Mouse (Mus musculus): ENCODE results near the gene Fastkd5. TPM values are rescaled to one million over a fixed set of nuclear protein-coding genes. Genes with fewer than 3 reads are reported as not detected.

Gene Fastkd5
- polyA plus RNA-seq, 1 experiment from 2014 or later, result 17.9 TPM

DNA sequence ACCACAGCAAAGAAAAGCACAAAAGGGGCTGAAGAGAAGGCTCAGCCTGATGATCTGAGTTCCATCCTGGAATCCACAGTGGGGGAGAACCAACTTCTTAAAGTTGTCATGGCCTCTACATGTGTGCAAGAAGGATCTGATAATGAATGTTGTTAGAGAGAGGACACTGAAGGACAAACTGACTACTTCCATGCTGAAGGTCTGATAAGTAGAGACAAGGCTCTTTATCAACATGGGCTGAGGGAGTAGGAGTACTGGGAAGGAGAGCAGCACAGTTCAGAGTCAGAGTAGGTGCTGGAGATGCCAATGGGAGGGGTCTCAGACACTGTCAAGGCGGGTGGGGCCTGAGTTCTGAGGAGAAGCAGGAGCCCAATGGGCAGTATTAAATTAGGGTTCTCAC lies 34.2 kb downstream of the Fastkd5 start:
- 92% methylated on average over 1 of the region's 1 CpGs for WGBS

DNA sequence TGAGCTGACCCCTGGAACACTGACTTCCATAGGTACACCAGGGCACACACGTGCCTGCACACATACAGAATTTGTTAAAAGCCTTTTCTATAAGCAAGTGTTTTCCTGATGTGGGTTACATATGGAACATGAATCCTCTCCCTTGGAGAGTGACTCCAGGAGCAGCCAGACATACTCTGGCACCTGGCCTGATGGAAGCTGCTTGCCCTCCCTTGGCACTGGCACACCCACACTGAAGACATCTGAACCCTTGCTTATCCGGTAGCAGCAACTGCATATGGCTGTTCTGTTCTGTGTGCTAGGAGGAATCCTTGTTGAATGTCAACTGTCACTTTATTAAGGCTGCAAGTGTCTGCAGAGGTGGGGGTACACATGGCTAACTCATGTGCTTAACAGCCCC lies 38.8 kb downstream of the Fastkd5 start:
- Histone ChIP-seq H3K36me3 (ENCODE audit: control insufficient read depth, insufficient read depth, low read length) (peaks cover 21% of the 10 kb centered on the region; the same call in 1 of the 2 replicates), H3K27ac (ENCODE audit: low read length) (no peak overlapping the region), H3K9me3 (ENCODE audit: control insufficient read depth, low read depth, low read length) (no peaks in the 10 kb centered on the region), H3K9ac (replicated peaks; ENCODE audit: low read depth, low read length) (no peak overlapping the region), H3K4me1 (ENCODE audit: control insufficient read depth, insufficient read depth, low read length) (no peaks in the 10 kb centered on the region), H3K27me3 (ENCODE audit: control insufficient read depth, insufficient read depth, low read length) (no peaks in the 10 kb centered on the region), H3K4me3 (ENCODE audit: low read depth, low read length) (no peak overlapping the region), H3K4me2 (replicated peaks; ENCODE audit: low read depth, low read length) (no peak overlapping the region)
- 88% methylated on average over 2 of the region's 2 CpGs for WGBS
- no peak for ATAC-seq (ENCODE audit: insufficient number of reproducible peaks, insufficient read depth, low FRiP score, low read depth)

More for the DNA sequence above, 34.2 kb downstream of the Fastkd5 start:
- Histone ChIP-seq H3K4me3 (ENCODE audit: low read depth, low read length) (no peak overlapping the region), H3K9ac (replicated peaks; ENCODE audit: low read depth, low read length) (no peak overlapping the region), H3K36me3 (ENCODE audit: control insufficient read depth, insufficient read depth, low read length) (peaks cover 37% of the 10 kb centered on the region), H3K27me3 (ENCODE audit: control insufficient read depth, insufficient read depth, low read length) (no peaks in the 10 kb centered on the region), H3K27ac (ENCODE audit: low read length) (no peak overlapping the region), H3K4me1 (ENCODE audit: control insufficient read depth, insufficient read depth, low read length) (no peaks in the 10 kb centered on the region), H3K9me3 (ENCODE audit: control insufficient read depth, low read depth, low read length) (no peaks in the 10 kb centered on the region), H3K4me2 (replicated peaks; ENCODE audit: low read depth, low read length) (no peak overlapping the region)
- no peak for ATAC-seq (ENCODE audit: insufficient number of reproducible peaks, insufficient read depth, low FRiP score, low read depth)

DNA sequence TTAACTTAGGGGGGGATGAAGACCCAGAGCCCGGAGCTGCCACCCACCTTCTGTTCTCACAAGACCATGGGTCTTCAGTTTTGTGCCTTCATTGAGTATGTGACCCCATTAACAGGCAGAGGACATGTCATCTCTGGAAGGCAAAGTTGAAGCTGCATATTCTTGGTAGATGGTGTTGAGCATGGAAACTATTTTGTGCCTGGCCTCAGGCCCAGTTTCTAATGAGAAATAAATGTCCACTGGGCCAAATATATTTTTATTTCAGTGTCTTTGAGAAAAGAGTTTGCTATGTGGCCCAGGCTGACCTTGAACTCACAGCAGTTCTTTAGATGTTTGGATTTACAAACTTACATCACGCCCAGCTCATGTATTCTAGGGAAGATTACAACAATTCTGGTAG lies 40.1 kb downstream of the Fastkd5 start:
- WGBS, result 84% methylated on average over 2 of the region's 2 CpGs
- H3K36me3 ChIP-seq (ENCODE audit: control insufficient read depth, insufficient read depth, low read length), result peaks cover 16% of the 10 kb centered on the region; the same call in 1 of the 2 replicates
- H3K27me3 ChIP-seq (ENCODE audit: control insufficient read depth, insufficient read depth, low read length), result no peaks in the 10 kb centered on the region
- no peak overlapping the region for H3K4me2 ChIP-seq (replicated peaks; ENCODE audit: low read depth, low read length)
- no peaks in the 10 kb centered on the region for H3K4me1 ChIP-seq (ENCODE audit: control insufficient read depth, insufficient read depth, low read length)
- no peak overlapping the region for H3K27ac ChIP-seq (ENCODE audit: low read length)
- no peak overlapping the region for H3K9ac ChIP-seq (replicated peaks; ENCODE audit: low read depth, low read length)
- no peak overlapping the region for H3K4me3 ChIP-seq (ENCODE audit: low read depth, low read length)
- no peak for ATAC-seq (ENCODE audit: insufficient number of reproducible peaks, insufficient read depth, low FRiP score, low read depth)
- no peaks in the 10 kb centered on the region for H3K9me3 ChIP-seq (ENCODE audit: control insufficient read depth, low read depth, low read length)

DNA sequence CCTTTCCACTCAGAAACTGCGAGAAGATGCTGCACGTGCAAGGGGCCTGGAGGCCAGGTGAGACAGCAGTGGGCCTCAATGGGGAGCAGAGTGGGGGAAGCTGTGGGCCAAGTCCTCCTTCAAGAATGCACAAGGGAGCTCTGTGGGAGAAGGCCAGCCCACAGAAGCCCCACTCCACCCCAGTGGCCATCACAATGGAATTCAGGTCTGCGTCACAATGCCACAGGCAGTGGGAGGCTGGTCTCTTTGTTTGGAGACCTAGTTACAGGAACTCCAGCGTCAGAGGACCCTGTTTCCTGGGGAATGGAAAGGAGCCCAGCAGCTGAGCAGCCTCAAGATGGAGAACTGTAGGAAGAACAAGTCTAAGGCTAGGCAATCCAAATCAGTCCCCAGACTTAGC lies 40.7 kb downstream of the Fastkd5 start:
- Histone ChIP-seq H3K4me3 (ENCODE audit: low read depth, low read length) (no peak overlapping the region), H3K4me1 (ENCODE audit: control insufficient read depth, insufficient read depth, low read length) (no peaks in the 10 kb centered on the region), H3K27ac (ENCODE audit: low read length) (no peak overlapping the region), H3K36me3 (ENCODE audit: control insufficient read depth, insufficient read depth, low read length) (peaks cover 11% of the 10 kb centered on the region; the same call in 1 of the 2 replicates), H3K4me2 (replicated peaks; ENCODE audit: low read depth, low read length) (no peak overlapping the region), H3K9ac (replicated peaks; ENCODE audit: low read depth, low read length) (no peak overlapping the region), H3K27me3 (ENCODE audit: control insufficient read depth, insufficient read depth, low read length) (no peaks in the 10 kb centered on the region), H3K9me3 (ENCODE audit: control insufficient read depth, low read depth, low read length) (no peaks in the 10 kb centered on the region)
- no peak for ATAC-seq (ENCODE audit: insufficient number of reproducible peaks, insufficient read depth, low FRiP score, low read depth)
- WGBS, result 65% methylated on average over 4 of the region's 4 CpGs

DNA sequence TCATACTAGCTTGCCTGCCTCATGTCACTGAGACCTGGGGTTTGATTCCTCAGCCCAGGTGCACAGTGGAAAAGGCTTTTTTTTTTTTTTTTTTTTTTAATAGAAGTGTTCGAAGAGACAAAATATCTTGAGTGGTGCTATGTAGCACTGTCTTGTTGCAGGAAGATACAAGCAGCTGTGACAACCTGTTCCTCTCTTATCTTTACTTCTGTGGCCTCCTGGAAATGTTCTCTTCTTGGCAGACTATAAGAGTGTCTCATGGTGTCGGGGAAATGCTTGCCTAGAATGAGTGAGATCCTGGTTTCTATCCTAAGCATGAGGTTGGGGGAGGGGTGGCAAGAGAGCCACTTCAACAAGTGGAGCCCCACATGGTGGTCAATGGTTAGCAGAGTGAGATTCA lies 41.5 kb downstream of the Fastkd5 start:
- Histone ChIP-seq H3K27ac (ENCODE audit: low read length) (no peak overlapping the region), H3K27me3 (ENCODE audit: control insufficient read depth, insufficient read depth, low read length) (no peaks in the 10 kb centered on the region), H3K4me1 (ENCODE audit: control insufficient read depth, insufficient read depth, low read length) (no peaks in the 10 kb centered on the region), H3K4me2 (replicated peaks; ENCODE audit: low read depth, low read length) (no peak overlapping the region), H3K9ac (replicated peaks; ENCODE audit: low read depth, low read length) (no peak overlapping the region), H3K36me3 (ENCODE audit: control insufficient read depth, insufficient read depth, low read length) (peaks cover 11% of the 10 kb centered on the region; the same call in 1 of the 2 replicates), H3K4me3 (ENCODE audit: low read depth, low read length) (no peak overlapping the region), H3K9me3 (ENCODE audit: control insufficient read depth, low read depth, low read length) (no peaks in the 10 kb centered on the region)
- 81% methylated on average over 2 of the region's 2 CpGs for WGBS
- no peak for ATAC-seq (ENCODE audit: insufficient number of reproducible peaks, insufficient read depth, low FRiP score, low read depth)

DNA sequence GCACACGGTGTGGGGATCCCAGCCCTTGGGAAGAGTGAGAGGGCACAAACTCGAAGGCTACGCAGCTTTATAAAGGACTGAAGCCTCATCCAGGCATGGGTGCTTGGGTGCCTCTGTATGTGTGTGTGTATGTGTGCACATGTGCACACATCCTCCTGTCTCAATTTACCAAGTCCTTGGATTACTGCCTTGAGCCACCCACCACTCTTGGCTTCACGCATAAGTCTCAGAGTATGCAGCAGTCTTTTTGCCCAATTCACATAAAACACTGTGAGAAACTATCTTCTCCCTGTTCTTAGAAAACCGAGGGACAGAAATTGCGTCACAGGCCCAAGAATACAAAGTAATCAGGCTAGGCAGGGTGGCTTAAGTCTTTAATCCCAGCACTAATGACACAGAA lies 43.8 kb downstream of the Fastkd5 start:
- H3K27me3 ChIP-seq (ENCODE audit: control insufficient read depth, insufficient read depth, low read length), result peaks cover 19% of the 10 kb centered on the region; the same call in 1 of the 2 replicates
- no peak overlapping the region for H3K4me3 ChIP-seq (ENCODE audit: low read depth, low read length)
- ATAC-seq (ENCODE audit: insufficient number of reproducible peaks, insufficient read depth, low FRiP score, low read depth), result no peak
- H3K4me1 ChIP-seq (ENCODE audit: control insufficient read depth, insufficient read depth, low read length), result peaks cover 2% of the 10 kb centered on the region; the same call in 1 of the 2 replicates
- WGBS, result 89% methylated on average over 6 of the region's 6 CpGs
- H3K27ac ChIP-seq (ENCODE audit: low read length), result no peak overlapping the region
- no peaks in the 10 kb centered on the region for H3K9me3 ChIP-seq (ENCODE audit: control insufficient read depth, low read depth, low read length)
- no peak overlapping the region for H3K4me2 ChIP-seq (replicated peaks; ENCODE audit: low read depth, low read length)
- no peak overlapping the region for H3K9ac ChIP-seq (replicated peaks; ENCODE audit: low read depth, low read length)
- H3K36me3 ChIP-seq (ENCODE audit: control insufficient read depth, insufficient read depth, low read length), result peaks cover 4% of the 10 kb centered on the region; the same call in 1 of the 2 replicates

DNA sequence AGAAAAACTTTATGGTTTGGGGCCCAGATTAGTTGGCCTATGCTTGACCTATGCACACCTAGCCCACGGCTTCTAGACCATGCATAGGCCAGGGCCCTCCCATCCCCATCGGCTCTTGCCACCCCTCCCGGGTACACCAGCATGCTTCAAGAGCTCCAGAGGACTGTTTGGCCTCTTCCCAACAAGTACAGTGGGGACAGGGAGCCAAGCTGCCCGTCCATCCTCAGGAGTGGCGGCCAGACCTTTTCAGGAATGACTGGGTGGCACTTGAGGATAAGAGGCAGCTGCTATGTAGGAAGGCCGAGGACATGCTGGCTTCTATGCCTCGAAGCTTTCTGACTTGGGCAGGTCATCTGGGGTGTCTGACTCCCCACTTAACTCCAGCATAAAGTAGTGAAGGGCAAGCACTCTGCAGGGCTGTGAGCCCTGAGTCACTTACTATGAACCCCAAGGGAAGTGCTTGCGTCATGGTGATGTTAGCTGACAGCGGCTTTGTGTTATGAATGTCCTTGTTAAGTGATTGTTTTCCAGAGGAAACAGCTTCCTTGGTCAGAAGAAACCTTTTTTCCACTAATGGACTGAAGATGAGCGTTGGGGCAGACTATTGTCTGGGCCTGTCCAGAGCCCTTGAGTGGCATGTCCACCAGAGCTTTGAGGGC lies 45.8 kb downstream of the Fastkd5 start:
- Histone ChIP-seq H3K4me2 (replicated peaks; ENCODE audit: low read depth, low read length) (no peak overlapping the region), H3K4me1 (ENCODE audit: control insufficient read depth, insufficient read depth, low read length) (peaks cover 10% of the 10 kb centered on the region; the same call in 1 of the 2 replicates), H3K27ac (ENCODE audit: low read length) (no peak overlapping the region), H3K27me3 (ENCODE audit: control insufficient read depth, insufficient read depth, low read length) (peaks cover 34% of the 10 kb centered on the region), H3K4me3 (ENCODE audit: low read depth, low read length) (no peak overlapping the region), H3K36me3 (ENCODE audit: control insufficient read depth, insufficient read depth, low read length) (no peaks in the 10 kb centered on the region), H3K9ac (replicated peaks; ENCODE audit: low read depth, low read length) (no peak overlapping the region), H3K9me3 (ENCODE audit: control insufficient read depth, low read depth, low read length) (no peaks in the 10 kb centered on the region)
- WGBS, result 66% methylated on average over 10 of the region's 10 CpGs
- ATAC-seq (ENCODE audit: insufficient number of reproducible peaks, insufficient read depth, low FRiP score, low read depth), result no peak

DNA sequence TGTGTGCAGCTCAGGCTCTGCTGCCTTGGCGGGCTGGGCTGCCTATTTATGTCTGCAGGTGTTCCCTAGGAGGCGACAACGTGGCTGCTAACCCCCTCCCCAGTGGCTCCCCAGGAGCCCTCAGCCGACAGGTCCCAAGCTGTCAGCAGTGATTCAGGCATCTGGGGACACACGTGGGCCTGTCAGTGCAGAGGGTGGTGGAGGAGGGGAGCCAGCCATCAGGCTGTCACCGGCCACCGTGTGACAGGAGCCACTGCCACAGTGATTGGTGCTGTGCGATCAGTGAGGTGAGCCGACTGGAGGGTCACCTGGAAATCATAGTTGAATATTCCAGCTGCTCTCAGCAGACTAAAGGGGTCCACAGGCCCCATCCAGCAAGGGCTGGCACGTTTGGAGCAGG lies 47.3 kb downstream of the Fastkd5 start, which contains the start of gene Avp:
Gene Avp (minus strand): TSS at position 3 of the 400 bp plus-strand sequence.
- ATAC-seq (ENCODE audit: insufficient number of reproducible peaks, insufficient read depth, low FRiP score, low read depth), result no peak
- H3K4me1 ChIP-seq (ENCODE audit: control insufficient read depth, insufficient read depth, low read length), result peaks cover 12% of the 10 kb centered on the region; the same call in 1 of the 2 replicates
- H3K9me3 ChIP-seq (ENCODE audit: control insufficient read depth, low read depth, low read length), result no peaks in the 10 kb centered on the region

More for the DNA sequence above, 47.3 kb downstream of the Fastkd5 start, which contains the start of gene Avp:
- WGBS, result 30% methylated on average over 10 of the region's 10 CpGs
- Histone ChIP-seq H3K9ac (replicated peaks; ENCODE audit: low read depth, low read length) (no peak within 1 kb of the TSS), H3K4me3 (ENCODE audit: low read depth, low read length) (peak within 1 kb of the TSS; percentile 30; the same call in 1 of the 2 replicates), H3K4me2 (replicated peaks; ENCODE audit: low read depth, low read length) (no peak within 1 kb of the TSS), H3K27me3 (ENCODE audit: control insufficient read depth, insufficient read depth, low read length) (peaks cover 45% of the 10 kb centered on the region), H3K36me3 (ENCODE audit: control insufficient read depth, insufficient read depth, low read length) (no peaks in the 10 kb centered on the region), H3K27ac (ENCODE audit: low read length) (no peak within 1 kb of the TSS)

All from stomach, embryonic 14.5 days (tissue).